Mouse (Mus musculus) limb, embryonic 10.5 days (tissue): Measurements from ENCODE around the gene Fanci. TPM values are rescaled to one million over a fixed set of nuclear protein-coding genes. Genes with fewer than 3 reads are reported as not detected.
A peak's percentile ranks its signal among the peaks of the same experiment; 100 is the strongest.

ENCODE experiments used
- DNase-seq: peaks from one replicate; pipeline ENCODE4 v3.0.0-alpha.2; 2017; ENCODE audit warnings: low spot score
- H3K27ac ChIP-seq: fragments of 300-500 bp; sonication (generic); 2 replicates; pipeline ENCODE4 v1.5.1; 2016; ENCODE audit warnings: mild to moderate bottlenecking
- H3K27me3 ChIP-seq: fragments of 300-500 bp; sonication (generic); 2 replicates; pipeline ENCODE4 v1.6.1; 2016; ENCODE audit warnings: low read depth, mild to moderate bottlenecking; ENCODE audit not compliant: poor library complexity, severe bottlenecking
- H3K36me3 ChIP-seq: fragments of 300-500 bp; sonication (generic); 2 replicates; pipeline ENCODE4 v1.6.1; 2016; ENCODE audit warnings: mild to moderate bottlenecking, moderate library complexity
- H3K4me1 ChIP-seq: fragments of 300-500 bp; sonication (generic); 2 replicates; pipeline ENCODE4 v1.6.1; 2016
- H3K4me3 ChIP-seq: fragments of 300-500 bp; sonication (generic); 2 replicates; pipeline ENCODE4 v1.5.1; 2016; ENCODE audit warnings: mild to moderate bottlenecking, moderate library complexity
- H3K9me3 ChIP-seq: fragments of 300-500 bp; sonication (generic); replicated peaks from 2 replicates; pipeline ENCODE4 v1.6.1; 2016; ENCODE audit warnings: mild to moderate bottlenecking
- WGBS: fragments of 180-500 bp; shearing (Covaris S2); methylation state at CpG from one replicate; pipeline ENCODE4 v1.1.7; 2016; 5-methylcytosine and 5-hydroxymethylcytosine counted together
- polyA plus RNA-seq: library from polyadenylated mRNA; unstranded; fragments of >200 nt; fragmentation: Nextera tagmentation; extraction: Ambion mirVana; gene quantifications from 2 replicates; pipeline ENCODE4 v1.2.1, GENCODE M21; 2016

Gene Fanci
- polyA plus RNA-seq, 1 experiment from 2014 or later: 22.4 TPM

DNA sequence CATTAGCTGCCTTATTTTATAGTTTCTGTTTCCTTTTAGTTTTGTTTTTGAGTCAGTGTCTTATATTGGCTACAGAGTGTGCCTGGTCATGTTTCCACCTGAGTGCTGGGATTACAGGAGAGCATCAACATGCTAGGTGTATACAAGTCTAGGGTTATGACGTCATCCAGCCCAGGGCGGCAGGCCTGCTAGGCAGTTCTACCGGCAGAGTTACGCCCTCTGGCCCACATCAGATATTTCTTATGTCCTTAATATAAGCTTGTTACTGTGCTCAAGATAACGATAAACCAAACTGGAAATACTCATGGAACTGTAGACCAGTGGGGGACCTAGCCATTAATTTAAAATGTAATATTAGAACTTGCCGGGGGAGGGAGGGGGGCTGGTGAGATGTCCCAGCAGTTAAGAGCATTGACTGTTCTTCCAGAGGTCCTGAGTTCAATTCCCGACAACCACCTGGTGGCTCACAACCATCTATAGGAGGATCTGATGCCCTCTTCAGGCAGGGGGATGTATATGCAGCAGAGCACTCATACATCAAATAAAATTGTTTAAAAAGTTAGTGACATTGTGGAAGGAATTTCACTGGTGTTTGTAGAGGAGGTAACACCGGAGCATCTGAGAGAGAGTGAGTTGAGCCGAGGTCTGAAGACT is 1.3 kb downstream of the Fanci start:
- no peak for DNase-seq
- Histone ChIP-seq H3K4me1 (peaks cover 44% of the 10 kb centered on the region), H3K9me3 (no peaks in the 10 kb centered on the region), H3K36me3 (peaks cover 11% of the 10 kb centered on the region), H3K27me3 (no peaks in the 10 kb centered on the region), H3K4me3 (peak overlapping the region; percentile 85), H3K27ac (peak overlapping the region; percentile 98)
- WGBS: 63% methylated on average over 9 of the region's 9 CpGs

DNA sequence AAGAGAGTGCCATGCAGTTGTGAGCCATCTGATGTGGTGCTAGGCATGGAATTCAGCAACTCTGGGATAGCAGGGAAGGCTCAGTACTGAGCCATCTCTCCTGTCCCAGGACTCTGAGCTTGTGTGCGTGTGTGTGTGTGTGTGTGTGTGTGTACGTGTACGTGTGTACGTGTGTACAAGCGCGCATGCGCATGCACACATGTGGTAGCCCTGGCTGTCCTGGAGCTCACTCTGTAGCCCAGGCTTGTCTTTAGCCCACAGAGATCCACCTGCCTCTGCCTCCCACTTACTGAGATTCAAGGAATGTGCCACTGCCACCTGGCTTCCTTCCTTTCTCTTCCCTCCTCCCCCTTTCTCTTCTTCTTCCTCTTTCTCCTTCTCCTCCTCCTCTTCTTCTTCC is 2.2 kb downstream of the Fanci start:
- DNase-seq: no peak

DNA sequence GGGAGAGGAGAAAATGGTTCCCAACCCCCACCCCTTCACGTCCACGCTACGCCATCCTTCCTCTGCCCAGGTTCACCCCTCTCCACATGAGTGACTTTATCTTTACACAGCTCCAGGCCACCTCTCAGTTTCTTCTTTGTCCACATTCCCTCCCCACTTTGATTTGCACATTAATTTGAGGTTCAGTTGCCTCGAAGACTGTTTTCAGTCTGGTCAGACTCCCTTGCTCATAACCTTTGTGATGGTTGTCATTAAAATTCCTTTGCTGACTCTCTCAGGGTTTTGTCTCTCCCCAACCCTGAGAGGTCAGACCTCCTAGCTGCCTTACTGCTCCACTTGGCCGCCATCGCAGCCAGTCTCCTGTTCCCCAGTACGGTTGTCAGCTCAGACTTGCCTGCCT is 2.9 kb downstream of the Fanci start:
- 76% methylated on average over 7 of the region's 7 CpGs for WGBS
- Histone ChIP-seq H3K9me3 (no peaks in the 10 kb centered on the region), H3K27me3 (no peaks in the 10 kb centered on the region), H3K27ac (no peak overlapping the region), H3K4me3 (no peak overlapping the region), H3K36me3 (peaks cover 19% of the 10 kb centered on the region), H3K4me1 (peaks cover 38% of the 10 kb centered on the region)
- DNase-seq: no peak

More for the DNA sequence above, 2.2 kb downstream of the Fanci start:
- H3K9me3 ChIP-seq: no peaks in the 10 kb centered on the region
- H3K27ac ChIP-seq: no peak overlapping the region
- WGBS: 97% methylated on average over 7 of the region's 7 CpGs
- peaks cover 38% of the 10 kb centered on the region for H3K4me1 ChIP-seq
- no peaks in the 10 kb centered on the region for H3K27me3 ChIP-seq
- H3K36me3 ChIP-seq: peaks cover 16% of the 10 kb centered on the region
- no peak overlapping the region for H3K4me3 ChIP-seq

DNA sequence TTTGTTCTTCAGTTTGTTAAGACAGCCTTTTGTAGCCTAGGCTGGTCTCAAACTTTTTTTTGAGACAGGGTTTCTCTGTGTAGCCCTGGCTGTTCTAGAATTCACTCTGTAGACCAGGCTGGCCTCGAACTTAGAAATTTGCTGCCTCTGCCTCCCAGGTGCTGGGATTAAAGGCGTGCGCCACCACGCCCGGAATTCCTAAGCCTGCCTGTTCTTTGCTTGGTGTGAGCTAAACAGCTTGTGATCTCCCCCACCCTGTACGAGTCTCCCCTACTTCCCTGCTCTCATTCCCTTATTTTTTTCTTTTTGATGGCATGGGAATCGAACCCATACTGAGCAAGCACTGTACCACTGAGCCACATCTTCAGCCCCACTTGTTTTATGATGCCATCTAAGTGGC is 3.5 kb downstream of the Fanci start:
- no peak overlapping the region for H3K4me3 ChIP-seq
- DNase-seq: no peak
- no peak overlapping the region for H3K27ac ChIP-seq
- no peaks in the 10 kb centered on the region for H3K27me3 ChIP-seq
- no peaks in the 10 kb centered on the region for H3K9me3 ChIP-seq
- H3K36me3 ChIP-seq: peaks cover 19% of the 10 kb centered on the region
- H3K4me1 ChIP-seq: peaks cover 38% of the 10 kb centered on the region
- 87% methylated on average over 7 of the region's 7 CpGs for WGBS

DNA sequence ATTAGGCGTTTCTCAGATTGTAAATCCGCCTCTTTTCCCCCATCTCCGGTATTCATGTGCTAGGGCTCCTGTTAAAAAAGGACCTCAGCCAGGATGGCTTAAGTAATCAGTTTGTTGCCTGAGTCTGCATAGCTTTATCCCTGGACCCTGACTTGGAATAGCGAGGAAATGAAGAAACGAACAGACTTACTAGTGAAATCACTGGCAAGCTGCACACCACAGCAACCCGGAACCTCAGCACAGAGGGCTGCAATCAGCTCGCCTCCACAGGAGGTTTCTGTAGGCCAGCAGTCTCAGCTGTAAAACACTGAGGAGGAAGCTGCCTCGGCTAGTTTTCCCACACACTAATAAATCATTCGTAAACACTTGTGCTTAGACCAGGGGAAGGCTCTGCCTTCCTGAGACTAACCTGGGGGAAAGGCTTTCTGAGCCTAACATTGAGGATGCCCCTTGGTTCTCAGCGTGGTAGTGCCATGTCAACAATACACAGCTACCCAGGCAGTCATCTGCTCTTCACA is 5.8 kb downstream of the Fanci start:
- Histone ChIP-seq H3K36me3 (peaks cover 34% of the 10 kb centered on the region), H3K27me3 (no peaks in the 10 kb centered on the region), H3K4me3 (no peak overlapping the region), H3K27ac (no peak overlapping the region), H3K9me3 (no peaks in the 10 kb centered on the region), H3K4me1 (peaks cover 28% of the 10 kb centered on the region)
- no peak for DNase-seq
- 60% methylated on average over 10 of the region's 10 CpGs for WGBS

DNA sequence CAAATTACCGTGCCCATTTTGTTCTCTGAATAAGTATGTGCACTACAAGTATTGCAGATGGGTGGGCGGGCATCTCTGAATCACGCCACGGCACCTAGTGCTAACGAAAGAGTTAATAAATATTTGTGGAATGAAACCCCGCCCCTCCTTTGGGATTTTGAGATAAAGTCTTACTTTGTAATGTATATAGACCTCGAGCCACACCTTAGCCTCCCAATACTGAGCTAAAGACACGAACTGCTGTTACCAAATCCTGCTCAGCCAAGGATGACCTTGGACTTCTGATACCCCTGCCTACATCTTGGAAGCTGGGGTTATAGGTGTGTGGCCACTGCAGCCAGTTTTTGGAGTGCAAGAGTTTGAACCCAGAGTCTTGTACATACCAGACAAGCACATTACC is 6.7 kb downstream of the Fanci start:
- H3K4me1 ChIP-seq: peaks cover 21% of the 10 kb centered on the region
- H3K36me3 ChIP-seq: peaks cover 42% of the 10 kb centered on the region
- no peaks in the 10 kb centered on the region for H3K27me3 ChIP-seq
- H3K4me3 ChIP-seq: no peak overlapping the region
- no peak overlapping the region for H3K27ac ChIP-seq
- 90% methylated on average over 8 of the region's 8 CpGs for WGBS
- no peaks in the 10 kb centered on the region for H3K9me3 ChIP-seq
- no peak for DNase-seq

DNA sequence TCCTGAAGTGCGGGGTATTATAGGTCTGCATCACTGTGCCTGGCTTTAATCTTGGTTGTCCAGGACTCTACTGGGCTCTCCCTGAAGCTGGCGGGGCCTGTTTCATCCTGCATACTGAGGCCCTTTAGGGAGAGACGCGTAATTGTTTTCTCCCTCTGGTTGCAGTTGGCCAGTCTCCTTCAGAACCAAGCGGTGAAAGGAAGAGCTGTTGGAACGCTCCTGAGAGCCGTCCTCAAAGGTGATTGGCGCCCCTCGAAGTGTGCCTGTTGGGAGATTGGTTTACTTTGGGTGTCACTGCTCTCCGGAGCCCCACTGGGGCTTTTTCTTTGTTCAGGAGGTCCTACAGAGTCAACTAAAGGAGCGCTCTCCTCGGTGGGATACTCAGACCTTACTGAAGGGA is 7.2 kb downstream of the Fanci start:
- H3K27ac ChIP-seq: no peak overlapping the region
- H3K4me3 ChIP-seq: no peak overlapping the region
- H3K36me3 ChIP-seq: peaks cover 44% of the 10 kb centered on the region
- H3K9me3 ChIP-seq: no peaks in the 10 kb centered on the region
- no peak for DNase-seq
- WGBS: 84% methylated on average over 12 of the region's 12 CpGs
- H3K27me3 ChIP-seq: no peaks in the 10 kb centered on the region
- peaks cover 19% of the 10 kb centered on the region for H3K4me1 ChIP-seq

DNA sequence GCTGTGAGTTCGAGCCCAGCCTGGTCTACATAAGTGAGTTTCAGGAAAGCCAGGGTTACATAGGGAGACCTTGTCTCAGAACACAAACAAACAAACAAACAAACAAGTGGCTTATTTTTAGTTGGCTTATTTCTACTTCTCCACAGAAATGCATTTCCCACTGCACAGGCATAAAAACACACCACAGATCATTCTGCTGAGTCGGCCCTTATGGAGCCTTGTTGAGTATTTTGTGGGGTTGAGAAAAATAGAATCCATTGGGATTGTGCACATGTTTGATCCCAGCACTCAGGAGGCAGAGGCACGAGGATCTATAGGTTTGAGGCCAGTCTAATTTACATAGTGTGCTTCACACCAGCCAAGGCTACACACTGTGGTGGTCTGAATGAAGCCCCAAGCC is 8.6 kb downstream of the Fanci start:
- WGBS: 94% methylated on average over 3 of the region's 3 CpGs
- peaks cover 44% of the 10 kb centered on the region for H3K36me3 ChIP-seq
- no peak overlapping the region for H3K4me3 ChIP-seq
- no peaks in the 10 kb centered on the region for H3K27me3 ChIP-seq
- DNase-seq: no peak
- no peaks in the 10 kb centered on the region for H3K9me3 ChIP-seq
- H3K4me1 ChIP-seq: peaks cover 10% of the 10 kb centered on the region
- no peak overlapping the region for H3K27ac ChIP-seq

DNA sequence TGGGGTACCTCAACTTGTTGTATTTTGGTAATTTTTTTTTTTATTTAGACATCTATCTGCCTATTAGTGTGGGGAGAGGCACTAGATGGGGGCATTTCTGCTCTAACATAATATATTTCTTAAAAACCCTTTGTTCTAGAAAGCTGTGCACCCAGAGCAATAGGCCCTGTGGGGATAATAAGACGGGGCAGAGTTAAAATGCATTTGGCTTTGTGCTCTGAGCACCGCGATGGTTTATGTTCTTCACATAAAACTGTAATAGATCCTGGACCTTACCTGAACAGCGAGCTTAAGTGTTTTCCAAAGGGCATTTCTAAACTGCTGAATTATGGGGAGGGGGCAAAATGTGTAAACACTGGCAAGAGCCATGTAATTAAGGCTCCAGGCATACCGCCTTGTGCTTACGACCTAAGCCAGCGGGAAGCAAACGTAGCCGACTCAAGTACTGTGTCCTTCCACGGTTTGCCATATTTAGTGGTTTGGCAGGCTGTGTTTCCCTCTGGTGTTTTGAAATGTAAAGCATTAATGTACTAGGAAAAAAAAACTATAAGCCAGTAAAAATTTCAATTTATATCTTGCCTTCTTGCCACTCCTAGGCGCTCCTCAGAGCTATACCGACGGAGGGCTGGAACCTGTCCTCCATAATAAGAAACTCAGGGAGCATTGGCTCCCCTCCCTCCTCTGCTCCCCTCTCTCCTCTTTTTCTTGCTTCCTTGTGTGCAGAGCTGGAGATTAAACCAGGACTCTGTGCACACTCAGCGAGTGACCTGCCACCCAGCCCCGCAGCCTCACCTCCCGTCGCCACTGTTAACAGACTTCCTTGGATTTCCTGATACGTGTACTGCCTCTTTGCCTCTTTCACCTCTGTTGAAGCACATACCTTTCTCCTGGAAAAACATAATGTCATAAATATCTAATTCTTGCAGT is 23.0 kb downstream of the Fanci start:
- no peak for DNase-seq
- WGBS: 86% methylated on average over 18 of the region's 18 CpGs
- Histone ChIP-seq H3K27me3 (no peaks in the 10 kb centered on the region), H3K4me3 (no peak overlapping the region), H3K36me3 (peaks cover 45% of the 10 kb centered on the region), H3K9me3 (no peaks in the 10 kb centered on the region), H3K4me1 (no peaks in the 10 kb centered on the region; the same call in 1 of the 2 replicates), H3K27ac (peak overlapping the region; percentile 53; the same call in 1 of the 2 replicates)

DNA sequence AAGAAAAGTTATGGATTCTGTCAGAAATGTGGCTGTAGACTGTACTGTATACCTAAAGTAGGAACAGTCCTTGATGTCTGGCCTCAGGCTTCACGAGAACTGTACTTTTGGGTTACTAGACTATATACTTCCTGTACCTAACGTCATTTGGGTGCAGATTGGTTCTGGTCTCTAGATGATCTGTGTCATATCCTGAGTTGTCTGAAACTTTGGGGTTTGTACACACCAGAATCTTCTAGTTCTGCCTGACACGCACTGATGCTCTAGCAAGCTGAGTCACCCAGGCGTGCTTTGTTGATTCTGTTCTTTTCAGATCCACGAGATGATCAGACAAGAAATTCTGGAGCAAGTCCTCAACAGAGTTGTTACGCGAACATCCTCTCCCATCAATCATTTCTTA is 28.2 kb downstream of the Fanci start:
- DNase-seq: no peak
- Histone ChIP-seq H3K4me1 (no peaks in the 10 kb centered on the region; the same call in 1 of the 2 replicates), H3K9me3 (no peaks in the 10 kb centered on the region), H3K27me3 (no peaks in the 10 kb centered on the region), H3K27ac (no peak overlapping the region), H3K4me3 (no peak overlapping the region), H3K36me3 (peaks cover 71% of the 10 kb centered on the region)
- 95% methylated on average over 7 of the region's 7 CpGs for WGBS

DNA sequence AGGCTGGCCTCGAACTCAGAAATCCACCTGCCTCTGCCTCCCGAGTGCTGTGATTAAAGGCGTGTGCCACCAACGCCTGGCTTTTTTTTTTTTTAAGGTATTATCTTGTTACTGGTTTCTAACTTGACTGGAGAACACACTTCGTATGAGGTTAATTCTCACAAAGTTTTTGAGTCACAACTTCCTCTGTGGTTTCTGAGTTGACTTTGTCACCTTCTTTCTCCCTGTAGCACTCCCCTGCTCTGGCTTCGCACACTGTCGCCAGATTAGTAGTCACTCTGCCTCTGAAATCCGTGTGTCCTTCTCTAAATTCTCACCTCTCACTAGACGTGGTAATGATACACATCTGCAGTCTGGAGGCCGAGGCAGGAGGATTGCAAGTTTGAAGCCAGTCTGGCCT is 31.1 kb downstream of the Fanci start:
- no peaks in the 10 kb centered on the region for H3K9me3 ChIP-seq
- no peak for DNase-seq
- no peak overlapping the region for H3K27ac ChIP-seq
- peaks cover 81% of the 10 kb centered on the region for H3K36me3 ChIP-seq
- no peaks in the 10 kb centered on the region for H3K4me1 ChIP-seq
- 93% methylated on average over 10 of the region's 10 CpGs for WGBS
- H3K27me3 ChIP-seq: no peaks in the 10 kb centered on the region
- no peak overlapping the region for H3K4me3 ChIP-seq

DNA sequence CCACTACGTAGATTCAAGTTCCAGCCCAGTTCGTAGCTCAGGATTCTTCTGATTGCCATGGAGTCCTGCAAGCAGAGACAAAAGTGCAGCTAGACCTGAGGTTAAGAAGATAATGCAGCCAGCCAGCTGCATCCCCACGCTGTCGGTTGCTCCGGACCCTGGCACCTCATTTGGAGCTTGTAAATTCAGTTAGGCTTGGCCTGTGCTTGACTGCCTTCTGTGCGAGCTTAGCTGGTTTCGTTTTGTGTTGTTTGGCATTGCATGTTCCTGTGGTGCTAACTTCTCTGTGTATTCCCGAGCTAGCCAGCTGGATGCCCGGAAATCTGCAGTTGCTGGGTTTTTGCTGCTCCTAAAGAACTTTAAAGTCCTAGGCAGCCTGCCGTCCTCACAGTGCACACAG is 34.1 kb downstream of the Fanci start:
- Histone ChIP-seq H3K27ac (no peak overlapping the region), H3K27me3 (no peaks in the 10 kb centered on the region), H3K9me3 (no peaks in the 10 kb centered on the region), H3K4me3 (no peak overlapping the region), H3K36me3 (peaks cover 57% of the 10 kb centered on the region), H3K4me1 (no peaks in the 10 kb centered on the region)
- no peak for DNase-seq
- WGBS: 89% methylated on average over 10 of the region's 10 CpGs

DNA sequence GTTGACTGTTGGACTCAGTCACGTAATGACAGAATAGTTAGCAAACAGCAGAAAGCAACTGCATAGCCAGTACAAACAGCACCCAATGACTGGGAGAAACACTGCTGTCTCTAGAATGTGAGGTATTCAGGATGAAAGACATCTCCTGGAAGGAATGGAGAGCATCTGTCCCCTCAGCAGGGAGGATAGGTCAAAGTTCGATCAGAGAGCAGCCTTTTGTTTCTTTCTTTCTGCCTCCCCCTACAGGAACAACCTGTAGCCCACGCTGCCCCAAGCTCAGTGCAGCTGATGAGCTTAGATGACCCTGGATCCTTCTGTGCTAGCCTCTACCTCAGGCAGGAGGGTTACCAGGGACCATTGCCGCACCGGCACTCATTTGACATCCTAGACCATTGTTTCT is 36.5 kb downstream of the Fanci start:
- 66% methylated on average over 5 of the region's 5 CpGs for WGBS
- peaks cover 52% of the 10 kb centered on the region for H3K36me3 ChIP-seq
- H3K9me3 ChIP-seq: no peaks in the 10 kb centered on the region
- no peak for DNase-seq
- H3K4me1 ChIP-seq: no peaks in the 10 kb centered on the region
- no peak overlapping the region for H3K27ac ChIP-seq
- no peaks in the 10 kb centered on the region for H3K27me3 ChIP-seq
- no peak overlapping the region for H3K4me3 ChIP-seq
